Mouse (Mus musculus) cortical plate, adult 2 months (tissue): ENCODE results near the gene Papln.

Source experiments
- CTCF ChIP-seq: fragments of 200-500 bp; IDR thresholded peaks from 2 replicates; pipeline ENCODE4 v1.5.1; 2011; ENCODE audit warnings: mild to moderate bottlenecking, control low read depth, low read length; ENCODE audit not compliant: insufficient read depth; ENCODE audit errors: extremely low read depth
- POLR2A ChIP-seq: fragments of 200-500 bp; IDR thresholded peaks from 2 replicates; pipeline ENCODE4 v1.6.1; 2011; ENCODE audit warnings: mild to moderate bottlenecking, low read length, control low read depth; ENCODE audit not compliant: insufficient read depth; ENCODE audit errors: extremely low read depth

DNA sequence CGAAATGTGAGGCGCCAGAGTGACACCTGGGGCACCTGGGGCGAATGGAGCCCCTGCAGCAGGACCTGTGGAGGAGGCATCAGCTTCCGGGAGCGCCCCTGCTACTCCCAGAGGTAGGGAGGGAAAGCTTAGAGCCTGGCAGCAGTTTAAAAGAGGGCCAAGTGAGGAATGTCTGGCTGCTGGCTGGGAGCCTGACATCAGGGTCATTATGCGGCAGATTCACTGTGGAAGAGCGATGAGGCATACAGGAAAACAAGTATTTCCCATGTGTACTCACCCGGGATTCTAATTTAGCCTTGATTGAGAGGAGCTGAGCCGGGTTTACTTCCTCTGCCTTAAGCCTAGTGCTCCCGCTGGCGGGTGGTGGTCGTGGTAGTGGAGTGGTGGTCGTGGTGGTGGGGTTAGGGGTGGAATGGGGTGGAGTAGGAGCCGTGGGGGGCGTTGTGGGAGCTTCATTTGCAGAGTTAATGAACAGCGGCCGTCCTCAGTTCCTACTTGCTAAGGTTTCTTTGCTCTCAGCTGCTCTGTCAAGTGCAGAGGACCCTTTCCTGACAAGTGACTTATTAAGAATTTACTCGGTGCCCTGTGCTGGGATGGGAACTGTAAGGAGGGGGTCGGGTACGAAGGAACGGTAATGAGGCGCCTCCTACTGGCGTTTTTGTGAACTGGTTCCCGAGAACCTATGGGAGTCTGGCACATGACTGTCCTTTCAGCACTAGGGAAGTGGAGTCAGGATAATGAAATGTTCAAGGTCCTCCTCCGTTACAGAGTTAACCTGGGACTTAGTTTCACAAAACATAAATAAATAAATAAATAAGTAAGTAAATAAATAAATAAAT lies 7.2 kb downstream of the Papln start:
- TF ChIP-seq CTCF (peak; percentile 81), POLR2A (no peak)
